Mouse (Mus musculus) mouse embryonic stem cell (cell line): Measurements from ENCODE around the gene Mfsd12.

Experiments
- in situ Hi-C, 2 experiments: fragments of 300-500 bp; cut with MboI; formaldehyde crosslinking; loops; 1 replicate in 1 of 2; 3 replicates in 1 of 2; pipeline ENCODE4 v1.14.3; 2019 to 2020; ENCODE audit warnings: low sequenced_read_pairs in 2 of 2, low pct_unique_long_range_greater_than_20kb in 1 of 2, mixed read lengths in 1 of 2; ENCODE audit not compliant: unreplicated experiment in 1 of 2

The Mfsd12 gene

GRCm38 (mm10) chr10:81392781-81393185 lies 35.5 kb downstream of the Mfsd12 start, which contains the start of gene Smim24:
TSS of gene Smim24 (plus strand) at chr10:81393051.
- in situ Hi-C loops: loop anchor here in 1 of 2 experiments (5.0 kb wide), 1 partner anchor 60 kb away; no protein-coding TSS in a partner anchor

- in situ Hi-C loops: loop anchor here in 1 of 2 experiments (5.0 kb wide), 1 partner anchor 59 kb away; no protein-coding TSS in a partner anchor
Measured at GRCm38 (mm10) chr10:81393456-81394063, 36.3 kb downstream of the Mfsd12 start.

- in situ Hi-C loops: loop anchor here (5.0 kb wide), 2 partner anchors 57 to 132 kb away; no protein-coding TSS in a partner anchor
Measured at GRCm38 (mm10) chr10:81395127-81395526, 37.8 kb downstream of the Mfsd12 start.

- in situ Hi-C loops: loop anchor here (5.0 kb wide), 2 partner anchors 56 to 131 kb away; no protein-coding TSS in a partner anchor
Measured at GRCm38 (mm10) chr10:81395865-81396264, 38.6 kb downstream of the Mfsd12 start.

DNA sequence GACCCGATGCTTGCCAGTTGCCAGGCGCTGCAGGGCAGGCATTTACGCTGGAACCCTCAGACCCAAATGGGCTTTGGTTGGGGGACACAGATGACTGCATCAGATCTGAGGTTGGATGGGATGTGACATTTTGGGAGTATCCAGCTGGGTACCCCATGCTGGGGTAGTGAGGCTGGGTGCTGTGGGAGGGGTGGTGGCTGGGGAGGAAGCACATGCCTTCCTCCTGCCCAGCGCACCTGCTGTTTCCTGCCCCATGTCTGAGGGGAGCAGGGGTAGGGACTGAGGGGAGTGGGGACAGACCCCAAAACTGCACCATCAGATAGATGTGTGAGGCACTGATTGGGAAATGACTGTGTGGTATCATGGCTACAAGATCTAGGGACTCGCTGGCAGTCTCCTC lies 39.5 kb downstream of the Mfsd12 start:
- in situ Hi-C loops: loop anchor here (5.0 kb wide), 2 partner anchors 56 to 131 kb away; no protein-coding TSS in a partner anchor

- in situ Hi-C loops: loop anchor here (5.0 kb wide), 2 partner anchors 53 to 128 kb away; no protein-coding TSS in a partner anchor
Measured at GRCm38 (mm10) chr10:81399296-81399695, 42.0 kb downstream of the Mfsd12 start.

GRCm38 (mm10) chr10:81399798-81400308 lies 42.6 kb downstream of the Mfsd12 start:
- in situ Hi-C loops: loop anchor here (5.0 kb wide), 2 partner anchors 52 to 127 kb away; no protein-coding TSS in a partner anchor

DNA sequence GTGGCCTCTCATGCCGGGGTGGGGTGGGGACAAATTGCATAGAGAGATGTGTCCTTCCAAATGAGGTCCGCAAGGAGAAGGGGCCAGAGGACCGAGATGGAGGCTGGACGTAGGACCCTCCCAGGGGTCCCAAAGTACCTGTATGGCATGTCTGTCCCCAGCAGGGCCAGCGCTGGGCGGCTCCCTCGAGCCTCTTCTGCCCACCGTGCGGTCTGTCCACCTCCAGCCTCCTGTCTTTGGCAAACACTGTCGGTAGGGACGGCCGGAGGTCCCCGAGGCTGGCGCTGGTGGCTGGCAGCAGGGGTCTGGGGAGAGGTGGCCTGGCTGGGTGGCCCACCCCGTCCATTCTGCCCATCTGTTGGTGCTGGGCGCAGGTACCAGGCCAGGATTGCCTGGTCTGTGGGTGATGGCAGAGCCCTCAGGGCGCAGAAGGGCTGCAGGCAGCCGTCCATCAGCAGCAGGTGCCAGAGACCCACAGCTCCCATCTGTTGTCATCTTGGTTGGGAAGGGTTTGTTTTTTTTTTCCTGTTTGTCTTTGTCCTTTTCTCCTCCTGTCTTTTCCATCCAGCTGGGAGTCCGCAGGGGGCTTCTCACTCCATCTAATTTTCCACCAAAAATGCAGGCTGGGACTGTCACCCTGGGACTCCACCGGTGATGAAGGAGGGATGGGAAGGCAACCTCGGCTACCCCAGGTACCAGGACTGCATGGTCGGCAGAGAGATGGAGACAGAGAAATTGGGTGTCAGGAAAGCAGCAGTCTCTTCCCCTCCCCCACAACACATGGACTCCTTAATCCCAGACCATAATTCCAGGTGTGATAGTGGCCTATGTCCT lies 43.3 kb downstream of the Mfsd12 start:
- in situ Hi-C loops: no loop called here

DNA sequence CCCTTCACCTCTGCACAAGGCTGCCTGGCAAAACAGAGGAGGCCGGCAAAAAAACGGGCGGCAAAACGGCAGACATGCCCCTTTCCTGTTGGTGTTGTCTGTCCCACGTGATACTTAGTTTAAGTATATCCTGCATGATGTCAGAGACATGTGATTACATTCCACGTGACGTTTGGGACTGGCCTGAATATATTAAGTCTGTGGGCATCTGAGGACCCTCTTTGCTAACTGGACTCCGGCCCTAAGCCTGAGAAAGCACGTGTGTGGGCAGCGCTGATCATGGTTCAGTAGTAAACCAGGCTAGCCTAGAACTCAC lies 43.9 kb downstream of the Mfsd12 start:
- in situ Hi-C loops: no loop called here

DNA sequence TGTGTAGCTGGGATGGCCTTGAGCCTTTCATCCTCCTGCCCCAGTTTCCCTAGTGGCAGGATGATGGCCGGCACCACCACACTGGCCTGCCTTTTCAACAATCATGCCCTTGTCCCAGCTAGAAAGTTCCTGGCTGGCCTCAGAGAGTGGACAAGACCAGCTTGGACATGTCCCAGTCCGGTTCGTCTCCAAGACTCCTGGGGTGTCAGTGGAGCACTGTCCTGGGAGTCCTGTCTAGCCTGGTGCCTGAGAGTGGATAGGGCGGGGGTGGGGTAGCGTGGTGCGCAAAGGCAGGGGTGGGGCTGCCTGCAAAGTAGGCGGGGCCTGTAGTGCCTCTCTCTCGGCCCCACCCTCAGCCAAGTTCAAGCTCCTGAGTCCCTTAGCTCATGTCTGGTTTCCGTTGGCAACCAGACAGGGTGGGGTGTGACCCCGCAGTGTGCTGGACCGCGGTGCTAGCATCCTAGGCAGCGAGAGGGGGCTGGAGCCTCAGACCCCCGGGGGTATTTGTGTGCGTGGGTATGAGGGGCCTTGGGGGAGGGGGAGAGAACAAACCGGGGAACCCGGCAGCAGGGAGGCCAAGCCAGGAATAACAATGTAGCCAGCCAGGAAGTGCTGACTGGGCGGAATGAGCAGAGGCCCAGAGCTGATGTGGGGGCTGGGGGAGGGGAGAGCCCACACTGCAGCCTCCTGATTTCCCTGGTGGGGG lies 44.4 kb downstream of the Mfsd12 start:
- in situ Hi-C loops: no loop called here

DNA sequence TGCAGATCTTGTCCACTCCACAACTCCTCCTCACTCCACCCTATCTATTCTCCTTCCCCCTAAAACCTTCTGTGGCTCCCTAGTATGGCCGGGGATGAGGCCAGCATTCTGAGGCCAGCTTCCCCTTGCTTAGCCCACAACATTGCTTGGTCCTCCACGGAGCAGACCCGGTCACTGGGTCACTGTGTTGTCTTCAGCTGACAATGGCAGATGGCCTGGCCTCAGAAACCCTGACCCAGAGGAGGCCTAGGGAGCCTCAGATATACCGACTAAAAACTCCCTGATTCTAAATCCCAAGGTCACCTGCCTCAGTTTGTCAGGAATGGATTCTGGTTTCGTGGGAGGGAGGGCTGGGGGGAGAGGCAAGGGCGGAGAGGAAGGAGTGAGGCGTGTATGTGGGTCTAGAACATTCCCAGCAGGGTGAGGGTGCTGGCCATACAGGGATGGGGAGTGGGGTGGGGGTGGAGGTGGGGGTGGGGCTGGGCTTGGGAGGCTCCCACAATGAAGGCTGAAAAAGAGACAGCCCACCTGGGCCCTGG lies 45.0 kb downstream of the Mfsd12 start:
- in situ Hi-C loops: no loop called here

- in situ Hi-C loops: no loop called here
Measured at GRCm38 (mm10) chr10:81403511-81403910, 46.2 kb downstream of the Mfsd12 start.

- in situ Hi-C loops: no loop called here
Measured at GRCm38 (mm10) chr10:81404082-81404481, 46.8 kb downstream of the Mfsd12 start.

DNA sequence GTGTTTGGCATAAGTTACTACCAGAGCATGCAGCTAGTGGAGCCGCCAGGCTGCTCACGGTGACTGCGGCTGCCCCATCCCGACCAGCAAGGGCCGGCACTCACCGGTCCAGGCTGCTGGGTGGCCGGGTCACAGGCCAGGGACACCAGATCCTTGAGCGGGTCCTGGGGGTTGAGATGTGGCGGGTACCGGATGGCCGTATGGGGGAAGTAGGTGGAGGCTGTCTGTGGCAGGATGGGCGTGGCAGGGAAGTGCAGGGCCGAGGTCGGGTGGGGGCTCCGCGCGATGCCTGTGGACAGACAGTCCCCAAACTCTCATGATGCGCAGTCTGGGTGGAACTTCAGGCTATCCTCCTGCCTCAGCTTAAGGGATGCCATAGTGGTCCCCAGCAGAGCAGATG lies 47.4 kb downstream of the Mfsd12 start:
- in situ Hi-C loops: no loop called here

DNA sequence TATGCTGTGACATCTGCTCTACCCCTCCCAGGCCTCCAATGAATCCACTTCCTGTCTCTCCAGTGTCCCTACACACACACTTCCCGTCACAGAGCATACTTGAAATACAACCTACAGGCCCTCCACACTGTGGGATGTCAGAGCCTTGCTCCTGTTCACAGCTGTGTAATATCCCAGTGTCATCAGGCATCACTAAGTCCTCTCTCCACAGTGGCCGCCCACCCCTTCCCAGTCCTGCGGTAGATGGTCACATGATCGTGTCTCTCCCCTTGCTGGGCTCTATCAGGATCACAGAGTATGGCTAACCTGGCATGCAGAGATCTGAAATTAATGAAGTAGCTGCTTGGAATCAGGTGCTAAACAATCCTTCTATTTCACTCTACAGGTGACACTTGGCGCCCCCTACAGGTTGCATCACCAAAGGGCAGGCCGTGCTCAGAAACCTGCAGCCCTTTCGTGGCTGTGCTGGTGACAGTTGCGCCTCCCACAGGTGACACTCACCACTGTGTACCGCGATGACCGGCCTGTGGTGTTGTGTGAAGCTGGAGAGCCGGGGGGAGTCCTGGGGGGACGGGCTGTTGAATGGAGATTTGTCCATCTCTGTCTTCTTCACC lies 48.4 kb downstream of the Mfsd12 start:
- in situ Hi-C loops: no loop called here

- in situ Hi-C loops: no loop called here
Measured at GRCm38 (mm10) chr10:81406504-81407440, 49.5 kb downstream of the Mfsd12 start.
